Mouse (Mus musculus) forebrain, embryonic 11.5 days (tissue): ENCODE results near the gene Mrgprb4. TPM values are rescaled to one million over a fixed set of nuclear protein-coding genes. Genes with fewer than 3 reads are reported as not detected.

Source experiments
- ATAC-seq: fragments of 200-750 bp; cut with Nextera tagmentation; replicated peaks from 2 replicates; pipeline ENCODE4 v1.8.0; 2017; ENCODE audit warnings: moderate TSS enrichment; ENCODE audit not compliant: low FRiP score
- DNase-seq: peaks from one replicate; pipeline ENCODE4 v3.0.0-alpha.2; 2017; ENCODE audit warnings: low spot score
- H3K27ac ChIP-seq: fragments of 300-500 bp; sonication (generic); 2 replicates; pipeline ENCODE4 v1.5.1; 2014; ENCODE audit warnings: low read depth, low read length
- H3K27me3 ChIP-seq: fragments of 300-500 bp; sonication (generic); 2 replicates; pipeline ENCODE4 v1.6.1; 2014; ENCODE audit warnings: mild to moderate bottlenecking, low read length, mixed read lengths; ENCODE audit not compliant: control insufficient read depth, insufficient read depth
- H3K36me3 ChIP-seq: fragments of 300-500 bp; sonication (generic); 2 replicates; pipeline ENCODE4 v1.6.1; 2014; ENCODE audit warnings: mild to moderate bottlenecking, low read length, moderate library complexity, mixed read lengths; ENCODE audit not compliant: control insufficient read depth, insufficient read depth
- H3K4me1 ChIP-seq: fragments of 300-500 bp; sonication (generic); replicated peaks from 2 replicates; pipeline ENCODE4 v1.6.1; 2014; ENCODE audit warnings: low read length, mixed read lengths; ENCODE audit not compliant: control insufficient read depth, insufficient read depth
- H3K4me2 ChIP-seq: fragments of 300-500 bp; sonication (generic); 2 replicates; pipeline ENCODE4 v1.6.1; 2014; ENCODE audit warnings: low read depth, mild to moderate bottlenecking, low read length, moderate library complexity, mixed read lengths; ENCODE audit not compliant: severe bottlenecking
- H3K4me3 ChIP-seq: fragments of 300-500 bp; sonication (generic); 2 replicates; pipeline ENCODE4 v1.5.1; 2014; ENCODE audit warnings: low read depth, low read length
- H3K9ac ChIP-seq: fragments of 300-500 bp; sonication (generic); 2 replicates; pipeline ENCODE4 v1.6.1; 2014; ENCODE audit warnings: low read length
- H3K9me3 ChIP-seq: fragments of 300-500 bp; sonication (generic); 2 replicates; pipeline ENCODE4 v1.6.1; 2016; ENCODE audit warnings: low read length, mixed read lengths; ENCODE audit not compliant: control insufficient read depth
- WGBS: fragments of 180-500 bp; shearing (Covaris S2); extraction: QIAGEN DNeasy Blood & Tissue Kit; methylation state at CpG from one replicate; pipeline ENCODE4 v1.1.7; 2014; 5-methylcytosine and 5-hydroxymethylcytosine counted together
- polyA plus RNA-seq: library from polyadenylated mRNA; unstranded; fragments of >200 nt; fragmentation: Nextera tagmentation; extraction: Ambion mirVana; gene quantifications from 2 replicates; pipeline ENCODE4 v1.2.1, GENCODE M21; 2014

Mrgprb4 gene
- polyA plus RNA-seq, result not detected in 2 replicates

DNA sequence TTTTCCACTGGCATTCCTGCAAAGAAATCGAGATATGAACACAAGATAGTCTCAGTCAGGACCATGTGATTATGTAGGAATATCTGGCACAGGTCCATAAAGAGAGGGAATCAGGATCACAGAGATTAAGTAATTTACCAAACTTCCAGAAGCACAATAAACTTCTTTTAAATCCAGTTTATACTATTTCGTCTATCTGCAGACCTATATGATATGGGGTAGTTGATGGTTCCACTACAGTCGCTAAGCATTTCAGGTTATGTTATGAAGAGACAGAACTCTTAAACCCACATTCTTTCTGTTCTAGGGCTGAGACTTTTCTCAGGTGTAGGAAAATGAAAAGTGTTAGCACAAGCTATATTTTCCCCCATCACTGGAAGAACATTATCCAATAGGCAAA is at the start of gene Mrgprb4:
Mrgprb4 (minus strand) TSS at position 101 of the 400 bp plus-strand sequence.
- Histone ChIP-seq H3K27me3 (no peaks in the 10 kb centered on the region), H3K9me3 (peaks cover 2% of the 10 kb centered on the region; the same call in 1 of the 2 replicates), H3K4me3 (no peak within 1 kb of the TSS), H3K4me2 (no peak within 1 kb of the TSS), H3K4me1 (no peaks in the 10 kb centered on the region), H3K27ac (no peak within 1 kb of the TSS), H3K9ac (no peak within 1 kb of the TSS), H3K36me3 (no peaks in the 10 kb centered on the region)
- WGBS, result 88% methylated on average over 3 of the region's 3 CpGs
- DNase-seq (no peak), ATAC-seq (no peak)

DNA sequence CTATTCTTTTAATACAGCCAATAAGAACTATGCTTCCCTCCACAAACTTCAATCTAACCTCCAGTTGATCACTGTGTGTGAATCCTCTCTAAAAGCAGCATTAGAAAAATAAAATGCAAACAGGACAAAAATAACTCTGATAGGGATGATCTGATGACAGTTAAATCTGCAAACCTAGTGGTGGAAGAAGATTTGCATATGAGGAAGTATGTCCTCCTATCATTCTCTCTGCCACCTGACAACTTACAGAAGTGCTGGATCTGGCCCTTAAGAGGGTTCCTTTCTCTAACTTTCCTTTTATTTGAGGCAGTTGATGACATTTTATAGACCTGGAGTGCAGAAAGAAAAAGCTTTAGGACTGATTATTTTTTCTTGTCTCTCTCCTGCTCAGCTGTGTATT is 27.0 kb upstream of the Mrgprb4 start:
- H3K4me1 ChIP-seq, result no peaks in the 10 kb centered on the region
- H3K4me3 ChIP-seq, result no peak overlapping the region
- H3K4me2 ChIP-seq, result no peak overlapping the region
- no peaks in the 10 kb centered on the region for H3K27me3 ChIP-seq
- H3K27ac ChIP-seq, result no peak overlapping the region
- H3K9me3 ChIP-seq, result no peaks in the 10 kb centered on the region; the same call in 1 of the 2 replicates
- DNase-seq, result no peak
- no peak overlapping the region for H3K9ac ChIP-seq
- no peaks in the 10 kb centered on the region for H3K36me3 ChIP-seq
- ATAC-seq, result no peak

DNA sequence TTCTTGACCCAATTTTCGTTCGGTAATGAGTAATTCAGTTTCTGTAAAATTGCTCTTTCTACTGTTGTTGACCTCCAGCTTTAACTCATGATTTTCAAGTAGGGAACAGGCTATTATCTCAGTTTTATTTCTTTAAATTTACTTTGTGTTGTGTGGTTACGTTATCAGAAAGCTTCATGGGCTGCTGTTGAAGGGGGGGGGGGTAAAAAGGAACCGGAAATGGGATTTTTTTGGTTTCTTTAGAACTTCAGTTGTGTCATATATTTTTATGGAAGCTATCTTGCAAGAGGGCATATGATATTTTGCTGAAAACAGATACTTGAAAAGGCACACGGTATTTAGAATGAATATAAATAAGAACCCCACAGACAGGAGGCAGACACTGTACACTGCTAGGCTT is 26.0 kb upstream of the Mrgprb4 start:
- Histone ChIP-seq H3K4me3 (no peak overlapping the region), H3K27ac (no peak overlapping the region), H3K9me3 (no peaks in the 10 kb centered on the region; the same call in 1 of the 2 replicates), H3K4me2 (no peak overlapping the region), H3K36me3 (no peaks in the 10 kb centered on the region), H3K4me1 (no peaks in the 10 kb centered on the region), H3K9ac (no peak overlapping the region), H3K27me3 (no peaks in the 10 kb centered on the region)
- ATAC-seq, result no peak
- 81% methylated on average over 5 of the region's 5 CpGs for WGBS
- no peak for DNase-seq

DNA sequence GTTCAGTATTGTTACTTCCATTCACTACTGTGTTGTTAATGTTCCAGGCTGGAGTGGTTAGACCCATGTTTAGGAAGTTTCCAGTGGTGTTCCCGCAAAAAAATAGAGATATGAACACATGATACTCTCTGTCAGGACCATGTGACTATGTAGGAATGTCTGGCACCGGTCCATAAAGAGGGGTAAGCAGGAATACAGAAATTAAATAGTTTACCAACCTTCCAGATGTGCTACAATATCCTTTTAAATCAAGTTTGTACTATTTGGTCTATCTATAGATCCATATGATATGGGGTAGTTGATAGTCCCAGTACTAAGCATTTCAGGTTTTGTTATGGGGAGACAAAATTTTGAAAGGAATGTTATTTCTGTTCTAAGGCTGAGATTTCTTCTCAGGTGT is 30.2 kb downstream of the Mrgprb4 start, which contains the start of gene Mrgprb5:
Mrgprb5 (minus strand) TSS at position 101 of the 400 bp plus-strand sequence.
- 75% methylated on average over 2 of the region's 2 CpGs for WGBS
- DNase-seq, result no peak
- Histone ChIP-seq H3K27me3 (no peaks in the 10 kb centered on the region), H3K4me3 (no peak within 1 kb of the TSS), H3K36me3 (no peaks in the 10 kb centered on the region), H3K9ac (no peak within 1 kb of the TSS), H3K27ac (no peak within 1 kb of the TSS), H3K4me2 (no peak within 1 kb of the TSS), H3K9me3 (no peaks in the 10 kb centered on the region), H3K4me1 (no peaks in the 10 kb centered on the region)
- no peak for ATAC-seq

DNA sequence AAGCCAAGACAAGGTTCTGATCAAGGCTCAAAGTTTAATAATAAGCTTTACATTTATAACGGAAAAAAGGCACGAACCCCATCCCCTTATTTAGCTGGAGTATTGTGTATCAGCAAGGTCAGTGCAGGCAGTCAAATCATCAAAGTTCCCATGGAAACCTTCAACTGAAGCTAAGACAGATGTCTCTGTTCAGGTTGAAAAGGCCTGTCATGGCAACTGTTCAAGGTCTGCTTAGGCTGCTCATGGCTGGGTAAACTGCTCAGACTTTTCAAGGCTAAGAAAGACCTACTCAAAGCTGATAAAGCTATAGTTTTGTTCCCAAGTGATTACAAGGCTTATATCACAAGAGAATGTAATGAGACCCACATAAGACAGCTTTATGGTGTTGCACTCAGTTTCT is 31.6 kb downstream of the Mrgprb4 start:
- ATAC-seq, result no peak
- Histone ChIP-seq H3K9ac (no peak overlapping the region), H3K4me1 (no peaks in the 10 kb centered on the region), H3K27ac (no peak overlapping the region), H3K4me2 (no peak overlapping the region), H3K27me3 (no peaks in the 10 kb centered on the region), H3K4me3 (no peak overlapping the region), H3K36me3 (no peaks in the 10 kb centered on the region), H3K9me3 (no peaks in the 10 kb centered on the region)
- 74% methylated on average over 2 of the region's 2 CpGs for WGBS
- DNase-seq, result no peak

Other genes with a start within 250 kb of the Mrgprb4 start
- gene Mrgpra4, start 217.2 kb downstream of the Mrgprb4 start, polyA plus RNA-seq, result not detected in 2 replicates
- not detected in 2 replicates for gene Mrgprx1, start 171.7 kb downstream of the Mrgprb4 start, polyA plus RNA-seq
- gene Mrgprb5, start 30.3 kb downstream of the Mrgprb4 start, polyA plus RNA-seq, result not detected in 2 replicates
- gene Mrgprb8, start 189.2 kb upstream of the Mrgprb4 start, polyA plus RNA-seq, result not detected in 2 replicates